Mouse (Mus musculus): Measurements from ENCODE around the gene Caskin1. TPM values are rescaled to one million over a fixed set of nuclear protein-coding genes. Genes with fewer than 3 reads are reported as not detected.

The Caskin1 gene
- polyA plus RNA-seq, 1 experiment from 2014 or later = 25.0 TPM

DNA sequence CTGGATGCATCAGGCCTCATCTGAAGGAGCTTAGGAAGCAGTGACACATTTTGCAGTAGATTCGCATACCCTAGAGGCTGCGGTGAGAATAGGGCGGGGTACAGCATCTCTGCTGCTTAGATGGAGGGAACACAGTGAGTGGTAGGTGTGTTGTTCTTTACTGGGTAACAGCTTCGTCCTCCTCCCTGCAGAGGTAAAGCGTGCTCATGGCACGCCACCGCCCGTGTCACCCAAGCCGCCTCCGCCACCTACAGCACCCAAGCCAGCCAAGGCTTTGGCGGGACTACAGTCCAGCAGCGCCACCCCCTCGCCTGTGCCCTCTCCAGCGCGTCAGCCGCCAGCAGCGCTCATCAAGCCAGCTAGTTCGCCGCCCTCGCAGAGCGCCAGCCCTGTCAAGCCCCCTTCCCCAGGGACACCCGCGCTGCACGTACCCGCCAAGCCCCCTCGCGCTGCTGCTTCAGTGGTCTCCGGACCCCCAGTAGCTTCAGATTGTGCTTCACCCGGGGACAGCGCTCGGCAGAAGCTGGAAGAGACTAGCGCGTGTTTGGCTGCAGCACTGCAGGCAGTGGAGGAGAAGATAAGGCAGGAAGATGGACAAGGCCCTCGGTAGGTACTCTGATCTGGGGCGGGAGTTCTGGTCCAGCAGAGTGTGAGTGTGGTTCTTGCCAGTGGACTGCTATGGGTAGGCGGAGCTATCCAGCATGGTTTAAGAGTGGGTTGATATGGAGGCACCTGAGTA is 18.1 kb downstream of the Caskin1 start:
- no peak overlapping the region for H3K27ac ChIP-seq
- peak overlapping the region; percentile 17 for H3K4me2 ChIP-seq (replicated peaks)
- H3K36me3 ChIP-seq = peaks cover 82% of the 10 kb centered on the region
- no peaks in the 10 kb centered on the region for H3K9me3 ChIP-seq (replicated peaks)
- peaks cover 12% of the 10 kb centered on the region for H3K4me1 ChIP-seq
- 0 out of 2 replicates have a peak overlapping the region, but pooled peaks have one; percentile 25 for H3K9ac ChIP-seq
- 0 out of 2 replicates have a peak, but pooled peaks cover 4% of the 10 kb centered on the region for H3K27me3 ChIP-seq
- ATAC-seq (ENCODE audit: low FRiP score) = peak; percentile 23; the same call in 1 of the 2 replicates
- H3K4me3 ChIP-seq = no peak overlapping the region
- WGBS = 26% methylated on average over 32 of the region's 36 CpGs

DNA sequence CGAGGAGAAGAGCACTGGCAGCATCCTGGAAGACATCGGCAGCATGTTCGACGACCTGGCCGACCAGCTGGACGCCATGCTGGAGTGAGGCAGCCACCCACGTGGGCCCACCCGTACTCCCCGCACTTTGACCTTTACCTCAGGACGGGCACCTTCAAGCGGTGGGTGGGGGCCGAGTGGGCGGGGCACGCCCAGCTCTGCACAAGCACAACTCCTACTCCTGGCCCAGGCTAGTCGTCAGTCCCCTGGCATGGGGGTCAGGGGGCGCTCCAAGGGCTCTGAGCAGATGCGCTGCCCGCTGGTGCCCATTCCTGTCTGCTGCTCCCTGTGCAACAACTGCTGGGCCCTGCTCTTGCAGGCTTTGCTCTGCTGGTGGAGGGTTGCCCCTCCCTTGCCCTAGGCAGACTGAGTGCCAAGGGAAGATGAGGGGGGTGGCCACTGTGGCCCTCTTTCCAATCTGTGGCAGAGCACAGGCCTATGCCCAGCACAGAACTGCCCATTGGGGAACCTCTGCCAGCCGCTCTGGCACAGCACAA is 18.8 kb downstream of the Caskin1 start:
- 44% methylated on average over 19 of the region's 19 CpGs for WGBS

DNA sequence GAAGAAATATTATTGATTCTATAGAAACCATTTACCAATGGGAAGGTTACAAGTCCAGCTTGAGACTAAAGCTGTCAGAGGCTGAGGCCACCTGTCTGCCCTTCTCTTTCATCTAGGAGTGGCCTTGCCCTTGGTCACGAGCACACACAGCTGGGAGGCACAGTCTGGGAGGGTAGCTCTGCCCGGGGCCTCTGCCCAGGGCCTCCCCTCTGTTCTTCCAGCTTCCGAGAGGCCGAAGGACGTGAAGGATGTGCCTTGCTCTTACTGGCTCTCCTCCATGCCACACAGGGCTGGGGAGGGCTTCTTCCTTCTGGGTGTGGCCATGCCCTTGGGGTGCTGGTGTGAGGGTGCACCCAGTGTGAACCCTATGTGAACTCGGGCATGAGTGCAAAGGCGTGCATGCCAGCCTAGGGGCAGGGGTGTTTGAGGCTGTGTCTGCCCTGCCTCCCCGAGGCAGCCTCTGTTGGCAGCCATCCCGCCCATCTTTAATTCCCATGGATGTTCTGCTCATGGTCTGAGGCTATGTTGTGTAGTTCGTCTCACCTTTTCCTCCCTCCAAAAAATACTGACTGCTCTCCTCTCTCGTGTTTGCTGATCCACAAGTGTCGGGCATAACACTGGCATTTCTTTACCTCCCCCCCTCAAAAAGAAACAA is 19.5 kb downstream of the Caskin1 start:
- 0 out of 2 replicates have a peak, but pooled peaks cover 4% of the 10 kb centered on the region for H3K27me3 ChIP-seq
- ATAC-seq (ENCODE audit: low FRiP score) = no peak
- no peaks in the 10 kb centered on the region for H3K9me3 ChIP-seq (replicated peaks)
- no peak overlapping the region for H3K4me2 ChIP-seq (replicated peaks)
- WGBS = 81% methylated on average over 12 of the region's 12 CpGs
- no peak overlapping the region for H3K27ac ChIP-seq
- H3K4me1 ChIP-seq = peaks cover 12% of the 10 kb centered on the region
- peaks cover 83% of the 10 kb centered on the region for H3K36me3 ChIP-seq
- H3K9ac ChIP-seq = no peak overlapping the region
- H3K4me3 ChIP-seq = no peak overlapping the region

More for the DNA sequence above, 18.8 kb downstream of the Caskin1 start:
- Histone ChIP-seq H3K36me3 (peaks cover 82% of the 10 kb centered on the region), H3K4me3 (no peak overlapping the region), H3K27ac (no peak overlapping the region), H3K9ac (0 out of 2 replicates have a peak overlapping the region, but pooled peaks have one; percentile 8), H3K9me3 (replicated peaks) (no peaks in the 10 kb centered on the region), H3K4me1 (peaks cover 12% of the 10 kb centered on the region), H3K27me3 (0 out of 2 replicates have a peak, but pooled peaks cover 4% of the 10 kb centered on the region), H3K4me2 (replicated peaks) (no peak overlapping the region)
- 0 out of 2 replicates have a peak, but pooled peaks have one; percentile 23 for ATAC-seq (ENCODE audit: low FRiP score)

DNA sequence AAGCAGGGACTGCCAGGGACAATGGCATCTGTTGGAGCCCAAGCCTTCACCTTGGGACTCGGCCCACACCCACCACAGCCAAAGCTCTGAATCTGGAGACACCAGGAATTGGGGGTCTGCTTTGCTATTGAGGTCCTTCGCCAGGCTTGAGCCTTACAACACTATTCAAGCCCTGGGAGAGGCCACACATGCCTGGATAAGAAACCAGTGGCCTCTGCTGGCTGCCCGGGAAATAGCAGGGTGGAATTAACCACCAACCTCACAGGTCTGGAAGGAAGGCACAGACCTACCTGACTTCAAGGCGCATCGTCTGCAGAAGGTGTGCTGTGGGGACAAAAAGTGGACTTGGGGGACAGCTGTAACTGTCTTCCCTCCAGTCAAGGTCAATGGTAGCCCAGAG is 25.2 kb downstream of the Caskin1 start:
- H3K9me3 ChIP-seq (replicated peaks) = no peaks in the 10 kb centered on the region
- H3K27ac ChIP-seq = no peak overlapping the region
- 63% methylated on average over 5 of the region's 5 CpGs for WGBS
- peaks cover 87% of the 10 kb centered on the region for H3K36me3 ChIP-seq
- H3K4me2 ChIP-seq (replicated peaks) = no peak overlapping the region
- H3K27me3 ChIP-seq = no peaks in the 10 kb centered on the region
- peak; percentile 56; the same call in 1 of the 2 replicates for ATAC-seq (ENCODE audit: low FRiP score)
- H3K4me1 ChIP-seq = no peaks in the 10 kb centered on the region
- no peak overlapping the region for H3K4me3 ChIP-seq
- H3K9ac ChIP-seq = no peak overlapping the region

DNA sequence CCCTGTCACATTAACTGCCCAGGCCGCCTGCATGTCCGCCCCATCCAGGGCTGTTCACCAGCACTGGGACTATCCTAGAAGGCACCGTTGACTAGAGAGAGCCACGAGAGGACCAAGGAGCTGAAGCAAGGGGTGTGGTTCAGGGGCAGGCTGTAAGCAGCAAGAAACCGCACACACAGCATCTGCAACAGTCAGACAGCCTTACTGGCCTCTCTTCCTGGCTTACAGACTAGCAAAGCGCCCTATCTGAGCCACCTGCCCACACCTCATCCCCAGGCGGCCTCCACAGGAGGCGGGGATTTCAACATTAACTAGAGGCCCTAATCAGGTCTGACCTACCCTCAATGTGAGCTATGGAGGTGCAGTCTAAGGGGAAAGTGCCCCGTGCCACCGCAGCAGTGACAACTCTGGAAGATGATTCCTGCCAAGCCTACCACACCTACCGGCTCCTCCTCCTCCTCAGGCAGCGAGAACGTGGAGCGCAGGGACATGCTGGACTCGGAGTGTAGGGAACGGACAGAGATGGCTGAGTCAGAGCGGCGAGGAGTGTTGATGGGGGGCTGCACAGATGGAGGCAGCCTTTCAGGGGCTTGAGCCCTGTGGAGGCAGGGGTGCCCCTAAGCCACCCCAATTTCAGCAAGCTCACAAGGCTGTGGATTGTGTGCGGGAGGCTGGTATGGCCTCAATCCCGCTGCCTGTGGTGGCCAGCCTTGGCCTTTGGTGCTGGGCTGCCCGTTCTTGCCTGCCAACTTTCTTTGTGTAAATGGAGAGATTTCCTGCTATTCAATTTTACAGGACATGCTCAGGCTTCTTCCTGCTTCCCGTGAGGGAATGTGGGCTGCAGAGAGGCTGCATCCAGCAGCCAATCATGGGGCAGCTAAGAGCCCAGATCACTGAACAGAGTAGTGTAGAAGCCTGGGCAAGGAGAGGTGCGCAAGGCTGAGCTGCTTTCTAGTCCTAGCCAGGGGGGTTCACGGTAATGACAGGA is 26.2 kb downstream of the Caskin1 start:
- H3K27ac ChIP-seq = no peak overlapping the region
- H3K4me2 ChIP-seq (replicated peaks) = no peak overlapping the region
- peaks cover 86% of the 10 kb centered on the region for H3K36me3 ChIP-seq
- H3K9ac ChIP-seq = no peak overlapping the region
- H3K4me1 ChIP-seq = no peaks in the 10 kb centered on the region
- no peaks in the 10 kb centered on the region for H3K27me3 ChIP-seq
- 0 out of 2 replicates have a peak, but pooled peaks have one; percentile 11 for ATAC-seq (ENCODE audit: low FRiP score)
- WGBS = 89% methylated on average over 24 of the region's 24 CpGs
- no peak overlapping the region for H3K4me3 ChIP-seq
- no peaks in the 10 kb centered on the region for H3K9me3 ChIP-seq (replicated peaks)

DNA sequence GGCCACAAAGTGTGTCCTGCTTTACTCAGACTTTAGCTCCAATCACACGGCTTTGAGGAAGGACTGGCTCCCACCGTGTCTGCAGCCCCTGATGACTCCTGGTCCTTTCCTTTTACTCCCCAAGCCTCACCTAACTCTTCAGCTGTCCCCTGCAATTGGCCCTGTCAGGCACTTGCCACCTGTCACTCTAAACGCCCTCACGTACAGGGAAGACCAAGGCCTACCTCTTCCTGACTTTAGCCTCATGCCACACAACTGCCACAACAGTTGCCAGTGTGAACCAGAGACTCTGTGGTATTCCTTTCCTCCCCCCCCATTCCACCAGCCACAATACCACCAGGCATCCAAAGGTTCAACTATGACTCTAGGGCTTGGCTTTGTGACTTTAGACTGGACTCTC is 32.0 kb downstream of the Caskin1 start:
- 89% methylated on average over 4 of the region's 4 CpGs for WGBS
- no peak for ATAC-seq (ENCODE audit: low FRiP score)
- H3K9ac ChIP-seq = no peak overlapping the region

DNA sequence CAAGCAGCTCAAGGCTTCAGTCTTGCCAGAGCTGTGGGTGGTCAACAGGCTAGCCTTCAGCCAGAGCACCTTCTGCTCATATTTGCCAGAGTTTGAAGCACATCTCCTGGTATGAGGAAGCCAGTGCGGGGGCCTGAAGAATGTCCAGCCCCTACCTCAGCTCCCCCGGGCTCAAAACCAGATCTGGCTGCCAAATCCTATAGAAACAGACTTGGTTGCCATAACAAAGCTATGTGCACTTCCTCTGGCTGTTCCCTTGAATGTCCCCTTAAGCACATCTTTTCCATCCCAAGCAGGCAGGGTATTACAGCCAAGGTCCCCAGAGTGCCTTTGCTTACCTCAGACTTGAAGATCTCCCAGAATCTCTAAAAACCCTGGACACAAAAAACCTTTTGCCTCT is 36.3 kb downstream of the Caskin1 start:
- Histone ChIP-seq H3K27me3 (no peaks in the 10 kb centered on the region), H3K36me3 (peaks cover 14% of the 10 kb centered on the region; the same call in 1 of the 2 replicates), H3K9me3 (replicated peaks) (no peaks in the 10 kb centered on the region), H3K4me2 (replicated peaks) (no peak overlapping the region), H3K27ac (no peak overlapping the region), H3K4me1 (peaks cover 19% of the 10 kb centered on the region), H3K9ac (no peak overlapping the region), H3K4me3 (no peak overlapping the region)
- WGBS = 87% methylated on average over 2 of the region's 2 CpGs
- ATAC-seq (ENCODE audit: low FRiP score) = no peak

More for the DNA sequence above, 32.0 kb downstream of the Caskin1 start:
- Histone ChIP-seq H3K4me2 (replicated peaks) (no peak overlapping the region), H3K27me3 (no peaks in the 10 kb centered on the region), H3K4me3 (no peak overlapping the region), H3K27ac (no peak overlapping the region), H3K4me1 (no peaks in the 10 kb centered on the region), H3K9me3 (replicated peaks) (no peaks in the 10 kb centered on the region), H3K36me3 (peaks cover 49% of the 10 kb centered on the region)

DNA sequence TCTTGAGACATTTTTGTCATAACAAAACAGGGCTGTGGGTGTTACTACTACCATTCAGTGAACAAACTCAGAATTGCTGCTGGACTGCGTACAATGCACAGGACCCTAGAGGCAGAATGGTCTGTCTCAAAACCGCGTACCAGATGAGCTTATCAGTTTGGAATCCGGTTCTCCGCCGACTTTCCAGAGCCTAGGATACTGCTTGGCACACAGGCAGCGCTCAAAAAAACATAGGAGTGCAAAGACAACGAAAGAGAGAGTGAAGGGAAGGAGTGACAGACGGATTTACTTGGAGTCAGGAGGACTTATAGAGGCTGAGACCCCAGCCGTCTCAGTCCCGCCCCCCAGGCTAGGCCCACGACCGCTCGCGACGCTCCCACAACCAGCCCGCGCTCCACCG is 38.9 kb downstream of the Caskin1 start:
- peak overlapping the region; percentile 91 for H3K9ac ChIP-seq
- peaks cover 13% of the 10 kb centered on the region; the same call in 1 of the 2 replicates for H3K36me3 ChIP-seq
- H3K27ac ChIP-seq = peak overlapping the region; percentile 82
- peak overlapping the region; percentile 71 for H3K4me3 ChIP-seq
- H3K27me3 ChIP-seq = no peaks in the 10 kb centered on the region
- no peak for ATAC-seq (ENCODE audit: low FRiP score)
- no peaks in the 10 kb centered on the region for H3K9me3 ChIP-seq (replicated peaks)
- WGBS = 0% methylated on average over 17 of the region's 19 CpGs
- peak overlapping the region; percentile 83 for H3K4me2 ChIP-seq (replicated peaks)
- peaks cover 37% of the 10 kb centered on the region for H3K4me1 ChIP-seq

DNA sequence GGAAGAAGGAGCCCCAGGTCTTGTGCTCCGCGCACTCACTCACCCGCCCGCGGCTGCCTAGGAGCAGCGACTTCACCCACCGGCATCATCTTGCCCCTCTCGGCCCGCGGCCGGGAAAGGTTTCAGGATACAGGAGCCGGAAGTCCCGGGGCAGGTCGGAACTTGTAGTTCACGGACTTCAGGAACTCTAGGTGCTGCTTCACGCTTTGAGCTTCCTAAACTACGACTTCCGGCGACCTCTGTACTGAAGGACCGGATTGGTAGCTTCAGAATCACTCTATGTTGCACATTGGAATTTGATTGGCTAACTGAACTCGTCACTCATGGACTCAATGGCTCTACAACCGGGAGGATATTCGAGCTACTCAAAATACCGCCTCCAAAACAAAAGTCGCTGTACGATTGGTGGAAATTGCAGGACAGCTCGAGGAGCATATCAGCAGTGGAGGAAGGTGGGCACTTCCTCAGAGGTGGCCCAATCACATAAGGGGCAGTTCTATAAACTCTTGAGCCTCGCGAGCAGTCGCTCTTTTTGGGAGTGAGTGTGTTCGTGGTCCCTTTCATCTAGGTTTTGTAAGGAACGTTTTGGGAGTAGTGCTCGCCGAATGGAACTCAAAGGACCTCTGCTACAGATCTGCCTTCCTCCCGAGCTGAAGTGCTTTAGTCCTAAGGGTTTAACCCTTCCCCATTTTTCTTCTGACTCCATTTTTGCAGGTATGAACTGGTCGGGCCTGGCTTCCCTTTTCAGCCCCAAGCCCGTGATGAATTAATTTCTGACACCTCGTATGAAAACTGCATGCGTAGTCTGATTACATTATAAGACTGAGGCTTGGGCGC is 39.5 kb downstream of the Caskin1 start, which contains the start of gene Traf7:
TSS of gene Traf7 (minus strand) at position 216 of the 837 bp plus-strand sequence.
- H3K27ac ChIP-seq = peak within 1 kb of the TSS; percentile 82
- no peaks in the 10 kb centered on the region for H3K9me3 ChIP-seq (replicated peaks)
- peaks cover 10% of the 10 kb centered on the region; the same call in 1 of the 2 replicates for H3K36me3 ChIP-seq
- H3K4me3 ChIP-seq = peak within 1 kb of the TSS; percentile 71
- peak; percentile 97 for ATAC-seq (ENCODE audit: low FRiP score)
- H3K4me1 ChIP-seq = peaks cover 43% of the 10 kb centered on the region
- WGBS = under 1% methylated on average over 40 of the region's 40 CpGs
- H3K9ac ChIP-seq = peak within 1 kb of the TSS; percentile 91
- H3K27me3 ChIP-seq = no peaks in the 10 kb centered on the region
- H3K4me2 ChIP-seq (replicated peaks) = peak within 1 kb of the TSS; percentile 83

DNA sequence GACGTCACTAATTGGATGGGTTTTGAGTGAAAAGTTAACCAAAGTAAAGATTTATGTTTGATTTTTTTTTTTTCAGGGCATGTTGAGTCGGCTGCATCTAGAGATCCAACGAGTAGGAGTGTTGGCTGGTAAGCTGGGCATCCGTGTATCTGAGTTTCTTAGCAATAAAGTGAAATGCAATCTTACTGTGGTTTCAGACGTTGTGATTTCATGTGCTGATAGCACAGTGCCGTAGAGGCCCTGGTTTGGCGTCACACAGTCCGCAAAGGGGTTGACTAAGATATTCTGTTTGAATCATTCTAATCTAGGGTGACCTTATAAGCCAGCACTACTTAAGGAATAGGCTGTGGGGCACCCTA is 40.1 kb downstream of the Caskin1 start:
- WGBS = under 1% methylated on average over 8 of the region's 8 CpGs
- peak overlapping the region; percentile 63 for H3K4me2 ChIP-seq (replicated peaks)
- peak overlapping the region; percentile 78 for H3K27ac ChIP-seq
- peaks cover 49% of the 10 kb centered on the region for H3K4me1 ChIP-seq
- ATAC-seq (ENCODE audit: low FRiP score) = no peak
- H3K4me3 ChIP-seq = peak overlapping the region; percentile 58
- H3K36me3 ChIP-seq = peaks cover 10% of the 10 kb centered on the region; the same call in 1 of the 2 replicates
- peak overlapping the region; percentile 79 for H3K9ac ChIP-seq
- no peaks in the 10 kb centered on the region for H3K9me3 ChIP-seq (replicated peaks)
- no peaks in the 10 kb centered on the region for H3K27me3 ChIP-seq

Measured in hindbrain, embryonic 12.5 days (tissue).